ENCODE assay signal across 8 mouse cellular contexts in the genomic region with DNA sequence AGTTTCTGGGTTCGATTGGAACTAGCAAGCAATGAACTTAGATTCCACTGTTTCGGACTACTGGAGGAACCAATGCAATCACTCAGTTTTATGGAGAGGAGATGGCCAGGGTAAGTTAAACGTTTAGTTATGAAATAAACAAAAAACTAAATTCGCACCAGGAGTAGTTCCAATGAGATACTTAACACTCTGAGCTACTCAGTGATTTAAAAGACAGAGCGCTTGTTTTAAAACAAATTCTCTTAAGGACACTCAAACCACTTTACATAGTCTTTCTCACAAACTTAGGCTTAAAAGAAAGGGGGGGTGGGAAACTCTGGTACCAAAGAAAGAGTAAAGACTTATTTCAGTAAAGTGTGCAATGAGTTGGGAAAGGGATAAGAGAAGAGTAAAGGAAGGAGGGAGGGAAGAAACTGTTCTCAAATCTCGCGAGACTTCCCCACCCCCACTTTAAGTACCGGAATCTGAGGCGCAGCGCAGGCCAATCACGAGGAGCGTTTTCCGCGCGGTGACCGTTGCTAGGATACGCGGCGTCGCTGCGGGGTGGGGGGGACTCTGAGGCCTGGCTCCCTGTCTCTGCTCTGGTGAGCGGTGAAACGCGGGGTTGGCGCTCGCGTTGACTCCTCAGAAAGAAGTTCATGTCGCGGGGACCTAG. TPM values are rescaled to one million over a fixed set of nuclear protein-coding genes. Genes with fewer than 3 reads are reported as not detected.
DNase-seq lines count a peak whose midpoint lies in the region; ATAC-seq lines count a peak whose summit lies in the region.

Gene Ift74 (plus strand): TSS at position 520 of the 655 bp plus-strand sequence.

- no peaks in the 10 kb centered on the region for H3K9me3 ChIP-seq in heart, embryonic 14.5 days (ENCODE audit: control insufficient read depth, low read length)
- H3K9me3 ChIP-seq in liver, embryonic 13.5 days (replicated peaks): no peaks in the 10 kb centered on the region
- no peaks in the 10 kb centered on the region for H3K9me3 ChIP-seq in stomach, embryonic 16.5 days (replicated peaks; ENCODE audit: control insufficient read depth, low read length)

- H3K4me1 ChIP-seq in heart, embryonic 14.5 days (ENCODE audit: control insufficient read depth in 2 of 2, insufficient read depth in 2 of 2, low read length in 2 of 2): peaks cover 0 to 7% of the 10 kb centered on the region in 2 experiments; a peak in 1 of 4 replicates
- H3K4me1 ChIP-seq in liver, embryonic 13.5 days (replicated peaks): peaks cover 14% of the 10 kb centered on the region
- peaks cover 5% of the 10 kb centered on the region; the same call in 1 of the 2 replicates for H3K4me1 ChIP-seq in stomach, embryonic 16.5 days (ENCODE audit: control insufficient read depth, insufficient read depth, low read length)

- peak within 1 kb of the TSS; percentile 10 to 71; a peak in 3 of 4 replicates for H3K27ac ChIP-seq in heart, embryonic 14.5 days (replicated peaks in 1 of 2; ENCODE audit: control insufficient read depth in 1 of 2, insufficient read depth in 1 of 2, low read depth in 2 of 2, low read length in 2 of 2)
- H3K27ac ChIP-seq in liver, embryonic 13.5 days: no peak within 1 kb of the TSS; the same call in 1 of the 2 replicates
- peak within 1 kb of the TSS; percentile 50 for H3K27ac ChIP-seq in stomach, embryonic 16.5 days (ENCODE audit: low read length)

- peak within 1 kb of the TSS; percentile 82 for H3K9ac ChIP-seq in heart, embryonic 14.5 days (ENCODE audit: low read length)
- H3K9ac ChIP-seq in liver, embryonic 13.5 days: peak within 1 kb of the TSS; percentile 71
- H3K9ac ChIP-seq in stomach, embryonic 16.5 days (ENCODE audit: low read length): peak within 1 kb of the TSS; percentile 71

- no peaks in the 10 kb centered on the region for H3K27me3 ChIP-seq in heart, embryonic 14.5 days (ENCODE audit: control insufficient read depth, insufficient read depth, low read length)
- no peaks in the 10 kb centered on the region for H3K27me3 ChIP-seq in liver, embryonic 13.5 days
- no peaks in the 10 kb centered on the region for H3K27me3 ChIP-seq in stomach, embryonic 16.5 days (ENCODE audit: control insufficient read depth, insufficient read depth, low read length)

- DNase-seq in c-Kit-negative CD71-positive TER-119-positive erythroid progenitor cells, embryonic 14.5 days (ENCODE audit: low read depth, low spot score): peak; percentile 79
- DNase-seq in fibroblast of lung, adult 2 months (ENCODE audit: low read depth): peak; percentile 92
- DNase-seq in kidney, postnatal 14 days: peak; percentile 96
- DNase-seq in liver, embryonic 13.5 days: peak; percentile 88
- peak; percentile 96 for DNase-seq in neural tube, embryonic 10.5 days (ENCODE audit: extremely low spot score, low spot score)

- peak within 1 kb of the TSS; percentile 79 for H3K4me2 ChIP-seq in heart, embryonic 14.5 days (ENCODE audit: low read length)
- peak within 1 kb of the TSS; percentile 92 for H3K4me2 ChIP-seq in liver, embryonic 13.5 days
- H3K4me2 ChIP-seq in stomach, embryonic 16.5 days (ENCODE audit: low read depth, low read length): peak within 1 kb of the TSS; percentile 66

- 3% methylated on average over 28 of the region's 29 CpGs for WGBS in heart, embryonic 14.5 days
- WGBS in liver, embryonic 13.5 days (ENCODE audit: insufficient replicate concordance): 4% methylated on average over 29 of the region's 29 CpGs
- 2% methylated on average over 29 of the region's 29 CpGs for WGBS in stomach, embryonic 16.5 days

- H3K4me3 ChIP-seq in heart, embryonic 14.5 days (ENCODE audit: control insufficient read depth in 1 of 2, insufficient read depth in 1 of 2, low read depth in 1 of 2, low read length in 2 of 2): peak within 1 kb of the TSS; percentile 60 to 73
- peak within 1 kb of the TSS; percentile 72 for H3K4me3 ChIP-seq in liver, embryonic 13.5 days (replicated peaks)
- peak within 1 kb of the TSS; percentile 59 for H3K4me3 ChIP-seq in stomach, embryonic 16.5 days (replicated peaks; ENCODE audit: low read length)

- no peaks in the 10 kb centered on the region for H3K36me3 ChIP-seq in heart, embryonic 14.5 days (ENCODE audit: control insufficient read depth, insufficient read depth, low read length)
- no peaks in the 10 kb centered on the region for H3K36me3 ChIP-seq in liver, embryonic 13.5 days
- H3K36me3 ChIP-seq in stomach, embryonic 16.5 days (ENCODE audit: control insufficient read depth, insufficient read depth, low read length): no peaks in the 10 kb centered on the region

- peak; percentile 99 for ATAC-seq in CD4-positive, CD25-positive, alpha-beta regulatory T cell, adult 4 months
- ATAC-seq in heart, embryonic 14.5 days (ENCODE audit: insufficient number of reproducible peaks, insufficient read depth, low FRiP score, low read depth): peak; percentile 98
- peak; percentile 99 for ATAC-seq in liver, embryonic 13.5 days (ENCODE audit: low read depth)
- ATAC-seq in stomach, embryonic 16.5 days (ENCODE audit: insufficient read depth, low FRiP score): peak; percentile 99

RNA-seq across cellular contexts. Expression of gene Ift74, which starts in this region (rescaled TPM):
- 1 to 10 TPM; 4.6 to 6.4 TPM for polyA plus RNA-seq in CD4-positive, CD25-positive, alpha-beta regulatory T cell, adult 4 months (2017; shearing (Covaris generic))
- polyA plus RNA-seq in heart, embryonic 14.5 days (2014; fragmentation: Nextera tagmentation; extraction: Ambion mirVana): 11.7 and 15.1 TPM in 2 replicates
- 4.3 and 4.6 TPM in 2 replicates for polyA plus RNA-seq in liver, embryonic 13.5 days (2015; fragmentation: Nextera tagmentation; extraction: Ambion mirVana)
- 19.4 and 20.9 TPM in 2 replicates for polyA plus RNA-seq in stomach, embryonic 16.5 days (2015; fragmentation: Nextera tagmentation; extraction: Ambion mirVana)
